Mouse (Mus musculus) C2C12 (cell line): ENCODE measurements around the gene Nceh1.

Source experiments
- CTCF ChIP-seq: IDR thresholded peaks from one replicate; pipeline ENCODE4 v1.5.1; 2011; ENCODE audit not compliant: control insufficient read depth, insufficient read depth, insufficient read length
- MYOD1 ChIP-seq: IDR thresholded peaks from one replicate; pipeline ENCODE4 v1.6.1; 2011; ENCODE audit warnings: low read depth; ENCODE audit not compliant: control insufficient read depth, insufficient read length
- USF1 ChIP-seq: IDR thresholded peaks from one replicate; pipeline ENCODE4 v1.6.1; 2011; ENCODE audit warnings: low read depth, mild to moderate bottlenecking, control low read depth, moderate library complexity

- TF ChIP-seq USF1 (no peak), CTCF (no peak), MYOD1 (no peak)
These were observed 19.1 kb downstream of the Nceh1 start for GRCm38 (mm10) chr3:27201728-27202411.
